ENCODE assay signal across 8 mouse cellular contexts in genomic region chr11:120344310-120344920, GRCm38 (mm10). TPM values are rescaled to one million over a fixed set of nuclear protein-coding genes. Genes with fewer than 3 reads are reported as not detected.
DNase-seq lines count a peak whose midpoint lies in the region; ATAC-seq lines count a peak whose summit lies in the region.

No protein-coding gene starts in this region.

- WGBS in hindbrain, embryonic 11.5 days = 63% methylated on average over 5 of the region's 5 CpGs
- 66% methylated on average over 5 of the region's 5 CpGs for WGBS in hindbrain, embryonic 10.5 days
- 54% methylated on average over 5 of the region's 5 CpGs for WGBS in hindbrain, embryonic 16.5 days
- 54% methylated on average over 5 of the region's 5 CpGs for WGBS in midbrain, embryonic 16.5 days

- no peak for ATAC-seq in hindbrain, embryonic 11.5 days (ENCODE audit: low FRiP score)
- ATAC-seq in hindbrain, embryonic 16.5 days = no peak
- ATAC-seq in midbrain, embryonic 16.5 days = no peak

- peak; percentile 49 for DNase-seq in hindbrain, embryonic 11.5 days (ENCODE audit: low spot score)
- no peak for DNase-seq in hindbrain, embryonic 10.5 days (ENCODE audit: low spot score)
- peak; percentile 53 for DNase-seq in R1 (ENCODE audit: low read depth, low spot score)
- DNase-seq in T-cell, adult 2 months (ENCODE audit: low spot score) = no peak
- no peak for DNase-seq in cerebellum, adult 9-10 months
- DNase-seq in frontal cortex, postnatal 25 days (ENCODE audit: low spot score in 2 of 2) = no peak

- peaks cover under 1% of the 10 kb centered on the region; the same call in 1 of the 2 replicates for H3K4me1 ChIP-seq in hindbrain, embryonic 11.5 days (replicated peaks; ENCODE audit: control insufficient read depth, insufficient read depth, low read length)
- peaks cover 20% of the 10 kb centered on the region for H3K4me1 ChIP-seq in hindbrain, embryonic 10.5 days (replicated peaks)
- peaks cover 16% of the 10 kb centered on the region for H3K4me1 ChIP-seq in hindbrain, embryonic 16.5 days (ENCODE audit: control insufficient read depth, insufficient read depth, low read depth, low read length)
- H3K4me1 ChIP-seq in midbrain, embryonic 16.5 days (ENCODE audit: control insufficient read depth, insufficient read depth, low read length) = peaks cover 21% of the 10 kb centered on the region

- no peak overlapping the region for H3K4me3 ChIP-seq in hindbrain, embryonic 11.5 days (ENCODE audit: low read depth, low read length)
- no peak overlapping the region for H3K4me3 ChIP-seq in hindbrain, embryonic 10.5 days
- peak overlapping the region; percentile 45 for H3K4me3 ChIP-seq in hindbrain, embryonic 16.5 days (ENCODE audit: low read length)
- peak overlapping the region; percentile 46 for H3K4me3 ChIP-seq in midbrain, embryonic 16.5 days (ENCODE audit: low read depth, low read length)

- no peak overlapping the region for H3K27ac ChIP-seq in hindbrain, embryonic 11.5 days (ENCODE audit: low read depth, low read length)
- H3K27ac ChIP-seq in hindbrain, embryonic 10.5 days = no peak overlapping the region
- peak overlapping the region; percentile 56; the same call in 1 of the 2 replicates for H3K27ac ChIP-seq in hindbrain, embryonic 16.5 days (ENCODE audit: low read depth, low read length)
- H3K27ac ChIP-seq in midbrain, embryonic 16.5 days (ENCODE audit: low read length) = 0 out of 2 replicates have a peak overlapping the region, but pooled peaks have one; percentile 34

- no peaks in the 10 kb centered on the region for H3K27me3 ChIP-seq in hindbrain, embryonic 11.5 days (ENCODE audit: control insufficient read depth, insufficient read depth, low read length)
- no peaks in the 10 kb centered on the region for H3K27me3 ChIP-seq in hindbrain, embryonic 10.5 days (ENCODE audit: insufficient read depth, poor library complexity, severe bottlenecking)
- no peaks in the 10 kb centered on the region for H3K27me3 ChIP-seq in hindbrain, embryonic 16.5 days (replicated peaks; ENCODE audit: control insufficient read depth, insufficient read depth, low read length)
- no peaks in the 10 kb centered on the region for H3K27me3 ChIP-seq in midbrain, embryonic 16.5 days (ENCODE audit: control insufficient read depth, insufficient read depth, low read depth, low read length)

- no peak overlapping the region for H3K9ac ChIP-seq in hindbrain, embryonic 11.5 days (ENCODE audit: low read depth, low read length)
- no peak overlapping the region for H3K9ac ChIP-seq in hindbrain, embryonic 16.5 days (ENCODE audit: low read depth, low read length)
- 0 out of 2 replicates have a peak overlapping the region, but pooled peaks have one; percentile 32 for H3K9ac ChIP-seq in midbrain, embryonic 16.5 days (ENCODE audit: low read depth, low read length)

- no peaks in the 10 kb centered on the region for H3K9me3 ChIP-seq in hindbrain, embryonic 11.5 days (ENCODE audit: control insufficient read depth, low read length)
- H3K9me3 ChIP-seq in hindbrain, embryonic 10.5 days = 0 out of 2 replicates have a peak, but pooled peaks cover 3% of the 10 kb centered on the region
- no peaks in the 10 kb centered on the region for H3K9me3 ChIP-seq in hindbrain, embryonic 16.5 days (ENCODE audit: control insufficient read depth, low read length)
- no peaks in the 10 kb centered on the region for H3K9me3 ChIP-seq in midbrain, embryonic 16.5 days (replicated peaks; ENCODE audit: control insufficient read depth, low read length, poor library complexity, severe bottlenecking)

- H3K4me2 ChIP-seq in hindbrain, embryonic 11.5 days (replicated peaks; ENCODE audit: low read depth, low read length) = no peak overlapping the region
- H3K4me2 ChIP-seq in hindbrain, embryonic 16.5 days (ENCODE audit: low read length) = peak overlapping the region; percentile 97
- H3K4me2 ChIP-seq in midbrain, embryonic 16.5 days (ENCODE audit: low read length) = peak overlapping the region; percentile 98

- 0 out of 2 replicates have a peak, but pooled peaks cover 6% of the 10 kb centered on the region for H3K36me3 ChIP-seq in hindbrain, embryonic 11.5 days (ENCODE audit: control insufficient read depth, insufficient read depth, low read length)
- H3K36me3 ChIP-seq in hindbrain, embryonic 10.5 days = peaks cover 26% of the 10 kb centered on the region
- peaks cover 5% of the 10 kb centered on the region; the same call in 1 of the 2 replicates for H3K36me3 ChIP-seq in hindbrain, embryonic 16.5 days (ENCODE audit: control insufficient read depth, insufficient read depth, low read length)
- H3K36me3 ChIP-seq in midbrain, embryonic 16.5 days (ENCODE audit: control insufficient read depth, insufficient read depth, low read length) = peaks cover 7% of the 10 kb centered on the region

RNA-seq across cellular contexts. Expression of gene Actg1, which starts 3.9 kb away (rescaled TPM):
- 3,592 and 3,665 TPM in 2 replicates for polyA plus RNA-seq in hindbrain, embryonic 11.5 days (2014; fragmentation: Nextera tagmentation; extraction: Ambion mirVana)
- polyA plus RNA-seq in hindbrain, embryonic 10.5 days (2016; fragmentation: Nextera tagmentation; extraction: Ambion mirVana) = 3,119 and 3,536 TPM in 2 replicates
- polyA plus RNA-seq in hindbrain, embryonic 16.5 days (2015; fragmentation: Nextera tagmentation; extraction: Ambion mirVana) = 4,199 and 4,222 TPM in 2 replicates
- 4,277 and 4,299 TPM in 2 replicates for polyA plus RNA-seq in midbrain, embryonic 16.5 days (2015; fragmentation: Nextera tagmentation; extraction: Ambion mirVana)

RNA-seq across cellular contexts. Expression of gene Fscn2, which starts 16.9 kb away (rescaled TPM):
- 1.1 and 1.5 TPM in 2 replicates for polyA plus RNA-seq in hindbrain, embryonic 11.5 days (2014; fragmentation: Nextera tagmentation; extraction: Ambion mirVana)
- polyA plus RNA-seq in hindbrain, embryonic 10.5 days (2016; fragmentation: Nextera tagmentation; extraction: Ambion mirVana) = 0.50 and 0.77 TPM in 2 replicates
- 0.66 and 1.6 TPM in 2 replicates for polyA plus RNA-seq in hindbrain, embryonic 16.5 days (2015; fragmentation: Nextera tagmentation; extraction: Ambion mirVana)
- 1.2 and 1.3 TPM in 2 replicates for polyA plus RNA-seq in midbrain, embryonic 16.5 days (2015; fragmentation: Nextera tagmentation; extraction: Ambion mirVana)

RNA-seq across cellular contexts. Expression of gene Faap100, which starts 34.1 kb away (rescaled TPM):
- 27.8 and 33.6 TPM in 2 replicates for polyA plus RNA-seq in hindbrain, embryonic 11.5 days (2014; fragmentation: Nextera tagmentation; extraction: Ambion mirVana)
- 38.0 and 45.9 TPM in 2 replicates for polyA plus RNA-seq in hindbrain, embryonic 10.5 days (2016; fragmentation: Nextera tagmentation; extraction: Ambion mirVana)
- 103 and 109 TPM in 2 replicates for polyA plus RNA-seq in hindbrain, embryonic 16.5 days (2015; fragmentation: Nextera tagmentation; extraction: Ambion mirVana)
- polyA plus RNA-seq in midbrain, embryonic 16.5 days (2015; fragmentation: Nextera tagmentation; extraction: Ambion mirVana) = 119 and 126 TPM in 2 replicates

Comparison
In these comparisons a context has a peak if more than half of its experiments do, and no peak if none do; other contexts are left out.
1. DNase-seq: peak in hindbrain, embryonic 11.5 days (single experiment) and R1 (single experiment); none in hindbrain, embryonic 10.5 days (single experiment), T-cell, adult 2 months (single experiment), cerebellum, adult 9-10 months (single experiment) and frontal cortex, postnatal 25 days (0 of 2).
2. H3K27ac ChIP-seq: peak in hindbrain, embryonic 16.5 days (single experiment) and midbrain, embryonic 16.5 days (single experiment); none in hindbrain, embryonic 11.5 days (single experiment) and hindbrain, embryonic 10.5 days (single experiment).
3. H3K4me3 ChIP-seq: peak in hindbrain, embryonic 16.5 days (single experiment) and midbrain, embryonic 16.5 days (single experiment); none in hindbrain, embryonic 11.5 days (single experiment) and hindbrain, embryonic 10.5 days (single experiment).